Mouse (Mus musculus) 416B (cell line): ENCODE measurements at regions not wholly inside any gene's neighbourhood (a gene's known extent, or its start where the extent isn't known, plus 50 kb on each side); places are given as distances from the start of the nearest gene placed in this dataset.

Source experiments
- DNase-seq: peaks from one replicate; pipeline ENCODE4 v3.0.0; 2011; ENCODE audit warnings: low read depth

DNA sequence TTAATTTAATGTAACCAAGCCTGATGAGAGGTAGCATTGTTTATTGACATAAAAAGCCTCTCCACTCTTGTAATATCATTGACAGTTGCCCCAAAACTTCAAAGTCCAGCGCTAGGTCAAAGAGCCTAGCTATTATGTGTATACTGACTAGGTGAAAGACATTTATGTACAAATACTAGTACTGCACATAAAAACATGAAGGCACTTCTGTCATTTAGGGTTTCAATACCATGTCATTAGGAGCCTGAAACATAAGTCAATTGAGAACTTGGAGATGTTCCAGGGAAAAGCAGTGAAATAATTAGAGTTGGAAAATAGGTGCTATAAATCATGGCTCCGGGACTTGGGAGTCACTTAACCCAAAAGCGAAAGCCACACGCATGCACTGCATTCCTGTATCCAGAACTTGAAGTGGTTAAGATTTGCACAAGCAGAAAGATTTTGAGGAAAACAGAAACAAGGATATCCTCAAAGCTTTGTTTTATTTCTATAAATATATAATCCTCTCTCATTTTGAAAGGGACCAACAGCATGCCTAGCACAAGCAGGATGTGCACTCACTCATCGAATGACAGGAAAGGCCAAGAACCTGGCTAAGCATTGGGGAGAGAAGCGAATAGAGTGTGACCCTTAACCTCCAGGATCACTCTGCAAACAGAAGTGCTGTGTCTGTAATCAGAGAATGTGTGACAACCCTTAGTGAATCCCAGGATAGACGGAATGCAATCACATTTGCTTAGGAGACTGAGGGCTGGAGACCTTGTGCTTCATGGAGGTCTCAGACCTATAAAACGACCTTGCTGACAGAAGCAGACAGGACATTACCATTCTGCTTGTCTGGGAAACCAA is 176.3 kb upstream of the Crim1 start:
- DNase-seq, result no peak

DNA sequence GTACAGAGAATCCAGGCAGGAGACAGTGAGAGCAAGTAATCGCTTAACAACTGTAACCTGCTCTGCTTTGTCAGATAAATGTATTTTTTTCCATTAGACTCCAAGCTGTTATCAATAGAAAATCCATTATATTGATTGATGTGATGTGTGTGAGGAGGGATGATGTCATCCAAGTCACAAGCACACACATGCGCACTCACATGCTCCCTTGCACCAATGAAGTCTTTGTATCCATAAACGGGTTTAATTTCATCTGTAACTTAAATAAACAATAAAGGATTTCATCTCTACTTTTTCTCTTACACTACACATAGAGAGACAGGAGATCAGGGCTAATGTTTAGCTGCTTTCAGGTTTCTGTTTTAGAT is 175.7 kb upstream of the Crim1 start:
- DNase-seq, result no peak

DNA sequence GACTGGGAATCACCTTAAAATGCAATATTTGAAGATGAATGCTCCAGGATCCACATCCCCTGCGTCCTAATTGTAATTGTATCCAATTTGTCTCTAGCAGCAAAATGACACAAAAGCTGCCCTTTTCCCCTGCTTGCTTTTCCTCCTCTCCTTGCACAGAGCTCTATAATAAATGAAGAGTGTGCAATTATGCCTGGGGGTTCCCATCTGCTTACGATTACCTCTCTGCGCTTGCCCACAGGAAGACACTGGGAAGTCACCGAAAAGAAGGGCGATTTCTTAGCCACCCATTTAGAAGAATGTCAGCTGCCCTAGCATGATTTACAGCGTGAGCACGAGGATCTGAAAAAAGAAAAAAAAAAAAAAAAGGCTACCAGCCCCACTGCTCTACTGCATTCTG is 174.8 kb upstream of the Crim1 start:
- no peak for DNase-seq

DNA sequence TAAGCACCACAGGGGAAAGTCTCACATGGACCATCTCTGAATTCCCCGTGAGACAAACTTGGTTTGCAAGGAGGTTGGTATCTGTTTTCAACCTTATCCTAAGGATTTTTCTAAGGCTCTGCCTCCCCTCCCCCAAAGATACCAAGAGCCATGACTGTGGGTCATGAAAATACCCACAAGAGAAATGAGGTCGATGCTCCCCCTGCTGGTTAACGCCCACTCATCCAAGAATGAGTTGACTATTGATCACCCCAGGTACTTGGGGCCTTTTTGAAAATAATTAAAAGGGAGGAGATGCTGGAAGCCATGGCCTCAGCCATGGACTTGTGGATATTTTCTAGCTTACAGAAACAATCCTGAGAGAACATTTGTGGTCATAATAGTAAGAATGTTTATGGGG is 164.4 kb upstream of the Crim1 start:
- no peak for DNase-seq

DNA sequence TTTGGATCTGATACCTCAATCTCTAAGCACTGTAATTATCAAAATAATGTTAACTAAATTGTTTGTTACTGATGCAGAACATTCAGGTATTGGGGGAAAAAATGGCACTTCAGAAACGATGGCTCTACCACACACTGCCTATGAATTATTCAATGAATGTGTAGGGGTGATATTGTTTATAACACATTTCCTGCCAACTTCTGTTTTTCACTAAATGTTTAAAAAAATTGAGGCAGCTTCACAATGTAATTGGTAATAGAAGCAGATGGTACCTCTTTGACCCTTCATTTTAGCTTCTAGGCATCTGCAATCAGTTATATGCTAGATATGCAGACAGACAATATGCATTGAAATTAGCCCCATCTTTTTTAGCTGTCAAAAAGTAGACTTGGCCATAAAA is 159.7 kb upstream of the Crim1 start:
- no peak for DNase-seq

DNA sequence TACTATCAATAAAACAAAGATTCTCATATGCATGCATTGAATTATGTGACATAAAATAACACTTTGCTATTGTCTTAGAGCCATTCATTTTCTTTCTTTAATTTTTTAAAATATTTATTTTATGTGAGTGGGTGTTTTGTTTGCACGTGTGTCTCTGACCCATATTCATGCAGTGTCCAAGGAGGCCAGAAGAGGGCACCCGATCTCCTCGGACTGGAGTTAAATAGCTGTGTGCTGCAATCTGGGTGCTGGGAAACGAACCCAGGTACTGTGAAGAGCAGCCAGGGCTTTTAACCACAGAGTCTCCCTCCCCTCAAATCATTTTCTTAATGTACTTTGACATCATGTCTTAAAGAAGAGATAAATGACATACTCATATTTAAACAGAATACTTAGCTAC is 158.8 kb upstream of the Crim1 start:
- DNase-seq, result peak; percentile 11

DNA sequence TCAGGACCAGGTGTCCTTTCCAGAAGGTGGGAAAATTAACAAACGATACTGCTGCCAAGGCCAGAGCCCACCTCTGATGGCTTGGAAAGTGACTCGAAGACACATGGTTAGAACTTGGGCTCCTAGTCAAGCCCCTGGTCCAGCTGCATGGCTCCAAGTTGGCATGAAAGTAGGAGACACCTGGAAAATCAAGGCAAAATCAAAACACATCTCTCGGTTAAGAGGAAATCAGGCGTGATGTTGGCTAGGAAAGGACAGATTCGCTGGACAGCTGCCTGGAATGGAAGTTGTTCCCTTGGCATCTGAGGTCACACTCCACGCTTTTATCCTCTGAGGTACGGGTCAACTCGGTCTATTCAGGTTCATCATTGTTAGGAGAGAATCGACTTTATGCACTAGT is 150.3 kb upstream of the Crim1 start:
- DNase-seq, result no peak

DNA sequence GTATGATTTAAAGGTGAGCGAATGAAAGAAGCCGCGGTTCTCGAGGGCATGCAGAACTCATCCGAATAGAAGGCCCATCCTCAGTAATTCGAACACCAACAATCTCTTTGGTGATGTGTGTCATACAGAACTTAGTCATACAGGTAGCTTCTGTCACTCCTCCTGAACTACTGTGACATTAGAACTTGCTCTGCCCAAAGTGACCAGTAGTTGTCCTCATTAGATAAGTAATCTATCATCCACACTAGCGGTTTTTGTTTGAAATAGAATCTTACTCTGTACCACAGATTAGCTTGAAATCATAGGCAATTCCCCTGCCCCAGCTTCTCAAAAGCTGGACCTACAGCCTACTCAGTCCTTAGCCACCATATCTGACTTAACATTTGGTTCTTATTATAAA is 149.8 kb upstream of the Crim1 start:
- DNase-seq, result peak; percentile 17

DNA sequence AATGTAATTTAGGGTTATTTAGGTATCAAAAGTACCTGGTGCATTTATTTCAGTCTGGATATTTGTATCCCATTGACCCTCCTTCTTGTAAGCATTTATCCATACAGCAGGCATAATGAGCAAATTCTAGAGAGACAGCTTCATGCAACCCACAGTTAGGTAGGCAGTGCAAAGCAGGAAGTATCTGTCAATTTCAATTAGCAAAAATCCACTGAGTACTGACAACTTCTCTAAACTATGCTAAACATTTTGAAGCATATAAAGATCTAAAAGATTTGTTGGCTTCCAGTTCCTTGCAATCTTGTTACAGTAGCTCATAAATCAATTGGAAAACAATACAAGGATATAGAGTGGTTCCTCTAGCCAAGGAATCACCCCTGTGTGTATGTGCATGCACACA is 124.2 kb upstream of the Crim1 start:
- DNase-seq, result no peak

DNA sequence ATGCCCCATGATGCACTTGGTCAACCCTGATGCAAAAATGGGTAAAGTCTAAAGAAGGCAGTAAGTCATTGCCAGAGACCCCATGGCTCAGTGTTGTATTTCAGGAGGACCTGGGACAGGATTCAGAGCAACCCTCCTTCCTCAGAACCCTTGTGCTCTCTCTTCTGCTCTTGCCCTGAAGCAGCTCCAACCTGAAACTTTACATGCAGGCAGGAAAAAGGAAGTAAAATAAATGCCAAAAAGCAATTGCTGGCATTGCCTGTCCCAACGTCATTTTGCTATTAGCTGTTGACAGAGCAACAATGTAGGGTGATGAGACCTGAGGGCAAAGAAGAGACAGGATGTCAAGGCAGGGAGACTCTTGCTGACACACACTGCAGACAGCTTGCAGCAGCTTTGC is 121.7 kb upstream of the Crim1 start:
- no peak for DNase-seq

DNA sequence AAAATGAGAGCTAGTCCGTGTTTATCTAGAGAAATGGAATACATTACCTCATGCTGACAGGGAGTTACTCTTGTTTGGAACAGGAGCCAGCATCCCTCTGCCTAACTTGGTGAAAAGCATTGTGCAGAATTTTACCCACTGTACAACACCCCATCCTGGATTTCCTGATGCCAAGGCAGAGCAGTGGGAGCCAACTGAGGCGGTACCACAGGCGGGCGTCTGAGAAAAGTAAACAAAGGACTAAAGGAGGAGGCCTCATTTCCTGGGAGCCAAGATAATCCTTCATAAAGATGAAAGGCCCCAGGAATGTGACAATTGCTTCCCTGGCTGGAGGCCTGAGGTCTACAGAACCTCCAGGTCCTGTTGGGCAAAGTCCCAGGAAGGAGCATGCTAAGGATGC is 115.6 kb upstream of the Crim1 start:
- DNase-seq, result no peak

DNA sequence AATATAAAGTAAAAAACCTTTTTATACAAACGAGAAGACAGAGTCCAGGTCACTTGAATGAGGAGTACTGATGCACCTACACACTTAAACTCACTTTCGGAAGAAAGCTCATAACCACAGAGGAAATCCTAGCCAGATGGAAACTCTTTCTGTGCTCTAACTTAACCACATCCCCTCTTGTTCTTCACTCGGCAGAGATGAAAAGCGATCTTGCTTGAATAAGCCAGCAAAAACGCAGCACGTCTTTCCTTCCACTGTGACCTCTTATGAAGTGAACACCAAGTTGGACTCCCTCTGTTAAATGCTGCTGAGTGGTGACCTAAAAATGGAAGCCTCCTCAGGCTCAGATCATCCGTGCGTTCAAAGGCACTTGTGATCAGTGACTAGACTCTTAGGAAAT is 113.1 kb upstream of the Crim1 start:
- DNase-seq, result peak; percentile 77

DNA sequence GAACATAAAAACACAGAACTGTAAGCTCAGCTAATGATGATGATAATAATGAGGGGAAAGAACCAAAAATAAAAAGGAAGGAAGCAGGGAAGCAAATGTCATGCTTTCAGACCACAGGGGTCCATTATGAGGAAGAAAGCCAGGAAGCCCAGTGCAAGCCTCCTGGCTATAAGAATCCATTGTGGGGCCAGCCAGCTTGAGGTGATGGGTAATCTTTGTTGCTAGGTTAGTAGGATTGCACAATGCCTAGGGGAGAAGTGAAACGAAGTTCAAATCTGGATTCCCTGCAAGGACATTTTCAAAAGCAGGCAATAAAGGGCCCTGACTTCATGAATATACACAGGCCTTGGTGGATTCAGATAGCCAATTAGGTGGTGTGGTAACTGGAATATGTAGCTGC is 102.3 kb upstream of the Crim1 start:
- no peak for DNase-seq

DNA sequence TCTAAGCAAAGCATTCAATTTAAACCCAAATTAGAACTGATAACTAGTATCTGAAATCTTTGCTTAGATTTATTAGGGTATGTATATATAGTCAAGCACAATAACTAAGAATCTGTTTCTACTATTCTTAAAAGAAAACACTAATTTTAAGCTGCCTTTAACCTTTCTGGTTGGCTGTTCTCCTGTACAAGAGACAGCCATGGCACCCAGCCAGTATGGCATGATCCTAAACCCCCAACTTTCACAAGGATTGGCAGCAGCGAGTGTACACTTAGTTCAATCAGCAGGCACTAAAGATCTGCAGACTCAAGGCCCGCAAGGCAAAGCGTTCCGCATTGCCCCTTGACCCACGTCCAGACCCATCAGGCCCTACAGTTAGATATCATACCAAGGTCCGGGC is 91.3 kb upstream of the Crim1 start:
- DNase-seq, result no peak

DNA sequence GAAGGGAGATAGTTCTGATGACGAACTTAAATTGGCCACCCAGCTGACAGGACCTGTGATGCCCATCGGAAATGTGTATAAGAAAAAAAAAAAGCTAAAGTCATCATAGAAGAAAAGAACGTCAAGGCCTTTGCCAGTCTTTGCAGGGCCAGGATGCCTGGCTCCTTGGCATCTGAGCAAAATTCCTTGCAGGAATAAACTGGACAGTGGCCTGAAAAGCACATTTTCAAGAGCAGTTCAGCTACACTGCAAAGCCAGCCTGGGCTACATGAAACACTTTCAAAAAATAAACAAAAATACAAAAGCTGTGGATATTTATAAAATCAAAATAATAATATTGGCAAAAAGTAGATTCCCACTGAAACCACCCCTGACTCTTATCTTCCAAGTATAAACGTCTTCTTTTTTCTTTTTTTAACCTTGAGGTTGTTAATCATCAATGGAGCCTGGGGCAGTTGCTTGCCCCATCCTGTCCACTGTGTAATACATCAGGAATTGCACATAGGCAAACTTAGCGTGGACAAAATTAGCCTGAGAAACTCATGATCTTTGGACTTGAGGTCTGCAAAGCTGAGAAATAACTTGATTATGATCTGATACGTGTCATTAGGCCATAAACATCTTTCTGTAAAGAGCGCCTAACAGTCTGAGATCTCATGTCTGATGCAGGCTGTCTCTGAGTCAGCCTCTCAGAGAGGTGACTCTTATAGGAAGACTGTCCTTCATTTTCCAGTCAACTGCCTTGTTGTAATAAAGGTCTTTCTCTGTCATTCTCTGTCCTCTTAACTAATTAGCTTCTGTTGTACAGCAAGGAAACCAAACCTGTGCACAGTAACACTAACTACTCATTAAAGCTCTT is 90.5 kb upstream of the Crim1 start:
- DNase-seq, result no peak

DNA sequence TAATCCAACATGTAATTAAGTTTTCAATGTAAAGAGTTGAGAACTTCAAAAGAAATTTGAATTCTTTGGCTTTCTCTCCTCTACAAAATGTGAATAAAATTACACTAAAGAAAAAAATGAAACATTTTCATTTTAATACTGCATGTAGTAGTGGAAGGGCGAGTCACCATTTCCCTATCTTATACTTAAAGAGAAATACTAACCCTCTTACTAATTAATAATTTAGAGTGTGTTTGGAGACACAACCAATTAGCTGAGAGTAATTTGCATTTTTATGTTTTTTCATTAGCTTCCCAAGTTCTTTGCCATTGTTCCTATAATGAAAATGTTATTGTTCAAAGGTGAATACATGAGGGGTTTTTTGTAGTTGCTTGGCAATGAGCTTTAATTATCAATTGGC is 67.9 kb upstream of the Crim1 start:
- DNase-seq, result no peak

DNA sequence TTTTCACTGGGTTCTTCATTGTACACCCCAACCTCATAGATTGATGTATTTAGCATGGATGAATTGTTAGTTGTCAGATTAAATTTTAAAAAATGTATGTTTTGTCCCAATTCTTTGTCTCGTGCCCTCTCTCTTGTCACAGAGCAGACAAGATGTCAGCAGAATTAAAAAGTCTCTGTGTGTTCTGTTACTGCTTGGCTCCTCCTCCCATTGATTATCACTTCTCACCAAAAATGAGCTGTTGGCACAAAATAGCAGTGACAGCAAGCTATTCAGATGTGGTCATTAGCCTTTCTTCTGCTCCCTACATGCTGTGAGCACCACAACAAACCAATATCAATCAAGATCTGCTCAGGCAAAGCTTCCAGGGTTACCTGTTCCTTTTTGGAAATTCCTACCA is 62.1 kb upstream of the Crim1 start:
- no peak for DNase-seq

DNA sequence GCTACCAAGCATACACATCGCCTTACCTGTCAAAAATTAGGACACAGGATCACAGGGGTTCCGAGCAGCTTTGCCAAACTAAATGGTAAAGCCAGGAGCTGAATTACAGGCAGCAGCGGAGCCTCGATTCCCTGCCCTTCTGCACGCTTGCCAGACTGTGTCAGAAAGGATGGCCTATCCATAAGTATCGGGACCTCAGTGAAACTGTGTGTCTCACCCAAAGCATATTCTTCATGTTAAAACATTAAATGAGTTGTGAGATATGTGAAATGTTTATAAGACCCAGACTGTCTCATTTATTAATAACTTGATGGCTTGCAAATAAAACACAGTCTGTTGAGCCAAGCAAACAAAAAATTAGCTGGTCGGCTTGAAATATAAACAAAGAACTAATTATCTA is 59.4 kb upstream of the Crim1 start:
- no peak for DNase-seq

DNA sequence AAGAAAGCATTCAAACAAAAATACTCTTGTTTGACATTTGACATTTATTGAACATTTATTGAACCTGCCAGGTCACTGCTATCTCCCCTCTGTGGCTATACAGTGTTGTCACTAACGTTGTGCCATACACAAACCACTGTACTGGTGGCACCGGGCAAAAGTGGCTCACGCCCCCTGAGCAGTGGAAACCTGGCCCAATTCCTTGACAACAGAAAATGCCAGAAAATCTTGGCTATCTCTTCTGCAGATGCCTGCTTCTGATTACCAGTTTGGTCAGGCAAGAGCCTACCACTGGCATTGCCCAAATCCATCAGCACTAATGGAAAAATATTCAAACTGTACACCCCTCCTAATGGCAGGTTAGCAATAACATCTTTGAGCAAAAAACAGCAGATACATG is 58.9 kb upstream of the Crim1 start:
- DNase-seq, result no peak

DNA sequence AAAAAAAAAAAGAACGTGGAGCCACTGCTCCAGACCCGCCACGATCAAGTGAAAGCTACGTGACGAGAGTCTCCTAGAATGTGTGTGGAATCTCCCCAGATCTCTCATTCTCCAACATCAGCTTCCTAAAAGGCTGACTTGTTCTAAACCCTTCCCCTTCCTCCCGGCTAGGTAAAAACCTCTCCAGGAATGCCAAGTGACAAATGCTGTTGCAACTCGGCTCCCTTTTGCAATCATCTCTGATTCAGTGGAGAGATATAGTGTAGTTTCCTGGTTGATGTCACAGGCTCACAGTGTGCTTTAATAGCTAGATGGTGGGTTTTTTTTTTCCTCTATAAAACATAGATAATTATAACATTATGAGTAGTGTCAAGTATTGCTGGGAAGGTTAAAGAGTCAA is 57.6 kb upstream of the Crim1 start:
- DNase-seq, result no peak

DNA sequence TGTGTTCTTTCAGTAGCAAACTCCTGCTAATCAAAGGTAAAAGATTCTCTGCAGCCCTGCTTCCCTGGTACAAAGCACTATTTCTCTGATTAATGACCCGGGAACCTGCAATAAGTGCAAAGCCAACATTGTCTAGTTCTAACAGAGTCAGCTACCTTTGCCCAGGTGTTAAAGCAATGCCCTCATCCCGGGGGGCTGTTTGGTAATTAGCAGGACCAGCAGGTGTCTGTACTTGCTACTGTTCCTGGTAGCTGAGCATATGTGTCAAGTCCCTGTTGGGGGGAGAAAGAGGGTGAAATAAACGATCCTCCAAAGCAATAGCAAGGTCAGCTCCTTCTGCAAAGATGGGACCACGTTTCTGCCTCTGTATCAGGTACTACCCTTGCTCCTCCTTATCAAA is 54.7 kb upstream of the Crim1 start:
- no peak for DNase-seq
